Mouse (Mus musculus): Measurements from ENCODE around the gene Rere. TPM values are rescaled to one million over a fixed set of nuclear protein-coding genes. Genes with fewer than 3 reads are reported as not detected.

Gene Rere
- polyA plus RNA-seq, 1 experiment from 2014 or later = 24.5 TPM

GRCm38 (mm10) chr4:150371580-150372380, 90.3 kb downstream of the Rere start:
- peaks cover 81% of the 10 kb centered on the region for H3K4me1 ChIP-seq

GRCm38 (mm10) chr4:150372631-150373041, 91.2 kb downstream of the Rere start:
- peaks cover 10% of the 10 kb centered on the region; the same call in 1 of the 2 replicates for H3K27me3 ChIP-seq (ENCODE audit: low read depth, poor library complexity, severe bottlenecking)
- peak overlapping the region; percentile 65 for H3K4me3 ChIP-seq
- H3K4me1 ChIP-seq = peaks cover 79% of the 10 kb centered on the region
- peak overlapping the region; percentile 96 for H3K27ac ChIP-seq (replicated peaks)
- 1% methylated on average over 3 of the region's 3 CpGs for WGBS
- peak; percentile 43 for DNase-seq (ENCODE audit: low spot score)
- H3K9me3 ChIP-seq (replicated peaks) = no peaks in the 10 kb centered on the region
- no peaks in the 10 kb centered on the region for H3K36me3 ChIP-seq

More at GRCm38 (mm10) chr4:150371580-150372380, 90.3 kb downstream of the Rere start:
- H3K4me3 ChIP-seq = peak overlapping the region; percentile 65
- peaks cover 10% of the 10 kb centered on the region; the same call in 1 of the 2 replicates for H3K27me3 ChIP-seq (ENCODE audit: low read depth, poor library complexity, severe bottlenecking)
- H3K9me3 ChIP-seq (replicated peaks) = no peaks in the 10 kb centered on the region
- no peaks in the 10 kb centered on the region for H3K36me3 ChIP-seq
- DNase-seq (ENCODE audit: low spot score) = peak; percentile 91
- peak overlapping the region; percentile 96 for H3K27ac ChIP-seq (replicated peaks)
- under 1% methylated on average over 58 of the region's 58 CpGs for WGBS

- Histone ChIP-seq H3K9me3 (replicated peaks) (no peaks in the 10 kb centered on the region), H3K27ac (replicated peaks) (peak overlapping the region; percentile 96), H3K4me3 (peak overlapping the region; percentile 65), H3K27me3 (ENCODE audit: low read depth, poor library complexity, severe bottlenecking) (peaks cover 10% of the 10 kb centered on the region; the same call in 1 of the 2 replicates), H3K4me1 (peaks cover 79% of the 10 kb centered on the region), H3K36me3 (no peaks in the 10 kb centered on the region)
- WGBS = 15% methylated on average over 15 of the region's 15 CpGs
- DNase-seq (ENCODE audit: low spot score) = peak; percentile 21
Observed at GRCm38 (mm10) chr4:150373111-150374109, 92.0 kb downstream of the Rere start.

- Histone ChIP-seq H3K27ac (replicated peaks) (no peak overlapping the region; the same call in 1 of the 2 replicates), H3K4me1 (peaks cover 77% of the 10 kb centered on the region), H3K4me3 (no peak overlapping the region), H3K9me3 (replicated peaks) (no peaks in the 10 kb centered on the region), H3K36me3 (no peaks in the 10 kb centered on the region), H3K27me3 (ENCODE audit: low read depth, poor library complexity, severe bottlenecking) (peaks cover 3% of the 10 kb centered on the region; the same call in 1 of the 2 replicates)
- WGBS = 62% methylated on average over 9 of the region's 9 CpGs
- no peak for DNase-seq (ENCODE audit: low spot score)
Observed at GRCm38 (mm10) chr4:150374651-150375447, 93.4 kb downstream of the Rere start.

GRCm38 (mm10) chr4:150375448-150375935, 94.0 kb downstream of the Rere start:
- DNase-seq (ENCODE audit: low spot score) = no peak
- WGBS = 94% methylated on average over 1 of the region's 1 CpGs
- H3K27me3 ChIP-seq (ENCODE audit: low read depth, poor library complexity, severe bottlenecking) = no peaks in the 10 kb centered on the region
- no peaks in the 10 kb centered on the region for H3K9me3 ChIP-seq (replicated peaks)
- no peaks in the 10 kb centered on the region for H3K36me3 ChIP-seq
- no peak overlapping the region for H3K4me3 ChIP-seq
- no peak overlapping the region for H3K27ac ChIP-seq (replicated peaks)
- peaks cover 75% of the 10 kb centered on the region for H3K4me1 ChIP-seq

- Histone ChIP-seq H3K9me3 (replicated peaks) (no peaks in the 10 kb centered on the region), H3K4me1 (peaks cover 45% of the 10 kb centered on the region), H3K27me3 (ENCODE audit: low read depth, poor library complexity, severe bottlenecking) (no peaks in the 10 kb centered on the region), H3K4me3 (no peak overlapping the region), H3K36me3 (no peaks in the 10 kb centered on the region), H3K27ac (replicated peaks) (no peak overlapping the region)
- no peak for DNase-seq (ENCODE audit: low spot score)
- WGBS = 89% methylated on average over 6 of the region's 6 CpGs
Observed at GRCm38 (mm10) chr4:150379313-150379712, 97.9 kb downstream of the Rere start.

GRCm38 (mm10) chr4:150379772-150380171, 98.3 kb downstream of the Rere start:
- H3K4me1 ChIP-seq = peaks cover 42% of the 10 kb centered on the region

GRCm38 (mm10) chr4:150380273-150380672, 98.8 kb downstream of the Rere start:
- no peaks in the 10 kb centered on the region for H3K36me3 ChIP-seq
- no peak for DNase-seq (ENCODE audit: low spot score)
- H3K4me1 ChIP-seq = peaks cover 42% of the 10 kb centered on the region
- no peaks in the 10 kb centered on the region for H3K27me3 ChIP-seq (ENCODE audit: low read depth, poor library complexity, severe bottlenecking)
- WGBS = 82% methylated on average over 5 of the region's 5 CpGs
- no peak overlapping the region for H3K4me3 ChIP-seq
- H3K9me3 ChIP-seq (replicated peaks) = no peaks in the 10 kb centered on the region
- H3K27ac ChIP-seq (replicated peaks) = no peak overlapping the region

More at GRCm38 (mm10) chr4:150379772-150380171, 98.3 kb downstream of the Rere start:
- H3K27me3 ChIP-seq (ENCODE audit: low read depth, poor library complexity, severe bottlenecking) = no peaks in the 10 kb centered on the region
- no peak overlapping the region for H3K27ac ChIP-seq (replicated peaks)
- no peaks in the 10 kb centered on the region for H3K36me3 ChIP-seq
- DNase-seq (ENCODE audit: low spot score) = no peak
- WGBS = 77% methylated on average over 2 of the region's 2 CpGs
- H3K9me3 ChIP-seq (replicated peaks) = no peaks in the 10 kb centered on the region
- no peak overlapping the region for H3K4me3 ChIP-seq

- no peak for DNase-seq (ENCODE audit: low spot score)
- H3K4me1 ChIP-seq = peaks cover 35% of the 10 kb centered on the region
- H3K36me3 ChIP-seq = no peaks in the 10 kb centered on the region
- H3K4me3 ChIP-seq = no peak overlapping the region
- no peaks in the 10 kb centered on the region for H3K27me3 ChIP-seq (ENCODE audit: low read depth, poor library complexity, severe bottlenecking)
- no peaks in the 10 kb centered on the region for H3K9me3 ChIP-seq (replicated peaks)
- H3K27ac ChIP-seq (replicated peaks) = no peak overlapping the region
- 88% methylated on average over 3 of the region's 3 CpGs for WGBS
Observed at GRCm38 (mm10) chr4:150382504-150382903, 101.1 kb downstream of the Rere start.

- Histone ChIP-seq H3K36me3 (0 out of 2 replicates have a peak, but pooled peaks cover 4% of the 10 kb centered on the region), H3K27me3 (ENCODE audit: low read depth, poor library complexity, severe bottlenecking) (no peaks in the 10 kb centered on the region), H3K9me3 (replicated peaks) (no peaks in the 10 kb centered on the region), H3K4me3 (no peak overlapping the region), H3K27ac (replicated peaks) (no peak overlapping the region), H3K4me1 (peaks cover 34% of the 10 kb centered on the region)
- DNase-seq (ENCODE audit: low spot score) = no peak
- 73% methylated on average over 8 of the region's 8 CpGs for WGBS
Observed at GRCm38 (mm10) chr4:150384405-150384804, 103.0 kb downstream of the Rere start.

GRCm38 (mm10) chr4:150384899-150385298, 103.5 kb downstream of the Rere start:
- peaks cover 9% of the 10 kb centered on the region; the same call in 1 of the 2 replicates for H3K36me3 ChIP-seq
- no peak overlapping the region for H3K27ac ChIP-seq (replicated peaks)

More at GRCm38 (mm10) chr4:150384899-150385298, 103.5 kb downstream of the Rere start:
- Histone ChIP-seq H3K4me1 (peaks cover 32% of the 10 kb centered on the region), H3K4me3 (no peak overlapping the region), H3K27me3 (ENCODE audit: low read depth, poor library complexity, severe bottlenecking) (no peaks in the 10 kb centered on the region), H3K9me3 (replicated peaks) (no peaks in the 10 kb centered on the region)
- 88% methylated on average over 3 of the region's 3 CpGs for WGBS
- DNase-seq (ENCODE audit: low spot score) = no peak

Measured in midbrain, embryonic 10.5 days (tissue).